Mouse (Mus musculus) skeletal muscle tissue, postnatal 0 days (tissue): ENCODE results near the gene Cd209f. TPM values are rescaled to one million over a fixed set of nuclear protein-coding genes. Genes with fewer than 3 reads are reported as not detected.

Experiments used
- polyA plus RNA-seq: library from polyadenylated mRNA; unstranded; fragments of >200 nt; fragmentation: Nextera tagmentation; extraction: Ambion mirVana; gene quantifications from 2 replicates; pipeline ENCODE4 v1.2.1, GENCODE M21; 2015

Cd209f gene
- polyA plus RNA-seq: 1.3 and 2.8 TPM in 2 replicates

DNA sequence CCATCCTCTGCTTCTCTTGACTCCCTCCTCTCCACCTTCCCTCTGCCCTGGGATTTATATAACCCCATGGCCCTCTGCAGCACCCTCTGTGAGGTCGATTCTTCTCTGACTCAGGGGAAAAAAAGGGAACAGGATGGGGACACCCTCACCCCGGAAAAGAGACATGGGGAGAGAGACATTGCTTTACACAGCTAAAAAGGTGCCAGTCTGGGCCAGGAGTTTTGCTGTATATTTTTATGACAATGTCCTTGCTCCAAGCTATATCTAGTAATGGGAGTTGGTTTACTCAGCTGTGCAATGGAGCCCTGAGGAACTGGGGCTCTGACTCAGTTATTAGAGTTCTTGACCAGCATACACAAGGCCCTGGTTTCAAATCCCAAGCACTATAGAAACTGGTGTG, at the start of gene Cd209f:
TSS of gene Cd209f (minus strand) at position 101 of the 400 bp plus-strand sequence.

DNA sequence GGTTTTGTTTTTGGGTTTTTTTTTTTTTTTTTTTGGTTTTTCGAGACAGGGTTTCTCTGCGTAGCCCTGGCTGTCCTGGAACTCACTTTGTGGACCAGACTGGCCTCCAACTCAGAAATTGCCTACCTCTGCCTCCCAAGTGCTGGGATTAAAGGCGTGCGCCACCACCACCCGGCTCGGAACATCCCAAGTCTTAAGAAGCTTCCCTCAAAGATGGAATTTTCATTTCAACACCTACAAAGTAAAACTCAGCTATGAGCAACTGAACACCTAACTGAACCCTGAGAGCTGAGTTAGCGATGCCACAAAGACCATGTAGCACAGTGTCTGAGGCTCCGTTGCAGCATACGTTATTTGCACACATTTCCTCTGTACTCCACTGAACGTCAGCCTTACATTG, 28.2 kb upstream of the Cd209f start, which contains the start of gene Cd209g:
TSS of gene Cd209g (plus strand) at position 301 of the 400 bp plus-strand sequence.

Other genes starting within 250 kb of the Cd209f start
- gene Cd209d, start 227.3 kb downstream of the Cd209f start, polyA plus RNA-seq: 0.15 TPM in 1 of 2 replicates, not detected in the other
- 0.27 and 0.33 TPM in 2 replicates for gene Cd209b, start 179.0 kb downstream of the Cd209f start, polyA plus RNA-seq
- 0.12 and 0.26 TPM in 2 replicates for gene Cd209c, start 151.1 kb downstream of the Cd209f start, polyA plus RNA-seq
- gene Cd209g, start 28.3 kb upstream of the Cd209f start, polyA plus RNA-seq: 0.09 and 0.12 TPM in 2 replicates
- gene Evi5l, start 60.7 kb upstream of the Cd209f start, polyA plus RNA-seq: 9.6 and 11.2 TPM in 2 replicates
- 0.09 TPM in 1 of 2 replicates, not detected in the other for gene Prr36, start 111.6 kb upstream of the Cd209f start, polyA plus RNA-seq
- 0.06 and 0.17 TPM in 2 replicates for gene Lrrc8e, start 121.0 kb upstream of the Cd209f start, polyA plus RNA-seq
- 20.8 TPM in 2 replicates for gene Map2k7, start 132.9 kb upstream of the Cd209f start, polyA plus RNA-seq
- gene Gm49320, start 133.0 kb upstream of the Cd209f start, polyA plus RNA-seq: 0.49 and 0.69 TPM in 2 replicates
- 1.2 and 2.5 TPM in 2 replicates for gene Tgfbr3l, start 142.4 kb upstream of the Cd209f start, polyA plus RNA-seq
- gene Snapc2, start 147.2 kb upstream of the Cd209f start, polyA plus RNA-seq: 21.5 and 26.5 TPM in 2 replicates
- 7.5 and 7.9 TPM in 2 replicates for gene Ctxn1, start 153.4 kb upstream of the Cd209f start, polyA plus RNA-seq
- 64.0 and 64.1 TPM in 2 replicates for gene Timm44, start 170.1 kb upstream of the Cd209f start, polyA plus RNA-seq
- gene Ccl25, start 219.4 kb upstream of the Cd209f start, polyA plus RNA-seq: 5.6 and 7.0 TPM in 2 replicates
- 79.2 and 92.9 TPM in 2 replicates for gene Elavl1, start 219.6 kb upstream of the Cd209f start, polyA plus RNA-seq